Mouse (Mus musculus) intestine, embryonic 15.5 days (tissue): ENCODE measurements around the gene Limd2. TPM values are rescaled to one million over a fixed set of nuclear protein-coding genes. Genes with fewer than 3 reads are reported as not detected.
"Not testable (repeated sequence)": the region's sequence is repeated elsewhere in the genome, so short reads cannot be mapped to it uniquely, and the experiment has no call there.

Experiments
- ATAC-seq: fragments of 200-750 bp; cut with Nextera tagmentation; 2 replicates; pipeline ENCODE4 v1.8.0; 2017; ENCODE audit warnings: moderate TSS enrichment, moderate library complexity
- H3K27ac ChIP-seq: fragments of 300-500 bp; sonication (generic); 2 replicates; pipeline ENCODE4 v1.5.1; 2015; ENCODE audit warnings: mild to moderate bottlenecking, inconsistent platforms
- H3K27me3 ChIP-seq: fragments of 300-500 bp; sonication (generic); replicated peaks from 2 replicates; pipeline ENCODE4 v1.6.1; 2015; ENCODE audit warnings: inconsistent platforms
- H3K36me3 ChIP-seq: fragments of 300-500 bp; sonication (generic); 2 replicates; pipeline ENCODE4 v1.6.1; 2015; ENCODE audit warnings: inconsistent platforms
- H3K4me1 ChIP-seq: fragments of 300-500 bp; sonication (generic); replicated peaks from 2 replicates; pipeline ENCODE4 v1.6.1; 2015; ENCODE audit warnings: inconsistent platforms
- H3K4me2 ChIP-seq: fragments of 300-500 bp; sonication (generic); replicated peaks from 2 replicates; pipeline ENCODE4 v1.6.1; 2015; ENCODE audit warnings: mild to moderate bottlenecking, inconsistent platforms
- H3K4me3 ChIP-seq: fragments of 300-500 bp; sonication (generic); replicated peaks from 2 replicates; pipeline ENCODE4 v1.5.1; 2015; ENCODE audit warnings: inconsistent platforms
- H3K9ac ChIP-seq: fragments of 300-500 bp; sonication (generic); 2 replicates; pipeline ENCODE4 v1.6.1; 2015; ENCODE audit warnings: inconsistent platforms
- H3K9me3 ChIP-seq: fragments of 300-500 bp; sonication (generic); 2 replicates; pipeline ENCODE4 v1.6.1; 2016; ENCODE audit warnings: inconsistent platforms
- WGBS: fragments of 180-500 bp; shearing (Covaris S2); methylation state at CpG from one replicate; pipeline ENCODE4 v1.1.7; 2015; 5-methylcytosine and 5-hydroxymethylcytosine counted together
- polyA plus RNA-seq: library from polyadenylated mRNA; unstranded; fragments of >200 nt; fragmentation: Nextera tagmentation; extraction: Ambion mirVana; gene quantifications from 2 replicates; pipeline ENCODE4 v1.2.1, GENCODE M21; 2015

The Limd2 gene
- polyA plus RNA-seq, 1 experiment from 2014 or later, result 108 TPM

DNA sequence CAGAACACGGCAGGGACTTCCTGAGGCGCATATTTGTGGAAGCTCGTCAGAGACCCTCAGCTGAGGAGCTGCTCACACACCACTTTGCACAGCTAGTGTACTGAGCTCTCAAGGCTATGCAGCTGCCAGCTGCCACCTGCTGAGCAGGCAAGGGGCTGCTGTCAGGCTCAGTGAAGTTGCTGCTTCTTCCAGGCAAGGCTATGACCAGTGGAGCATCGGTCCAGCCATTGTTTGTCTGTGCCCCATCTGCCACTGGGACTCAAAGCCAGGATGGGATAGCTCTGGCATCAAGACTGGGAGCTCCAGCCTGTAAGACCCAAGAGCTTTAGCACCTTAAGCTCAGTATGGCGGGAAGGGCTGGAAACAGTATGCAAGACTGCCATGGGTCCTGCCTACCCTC, 6.6 kb downstream of the Limd2 start:
- Histone ChIP-seq H3K4me3 (no peak overlapping the region), H3K36me3 (peaks cover 48% of the 10 kb centered on the region), H3K4me2 (no peak overlapping the region), H3K27me3 (no peaks in the 10 kb centered on the region), H3K27ac (no peak overlapping the region), H3K9me3 (no peaks in the 10 kb centered on the region), H3K9ac (no peak overlapping the region), H3K4me1 (peaks cover 17% of the 10 kb centered on the region)
- WGBS, result 78% methylated on average over 5 of the region's 5 CpGs
- ATAC-seq, result no peak

DNA sequence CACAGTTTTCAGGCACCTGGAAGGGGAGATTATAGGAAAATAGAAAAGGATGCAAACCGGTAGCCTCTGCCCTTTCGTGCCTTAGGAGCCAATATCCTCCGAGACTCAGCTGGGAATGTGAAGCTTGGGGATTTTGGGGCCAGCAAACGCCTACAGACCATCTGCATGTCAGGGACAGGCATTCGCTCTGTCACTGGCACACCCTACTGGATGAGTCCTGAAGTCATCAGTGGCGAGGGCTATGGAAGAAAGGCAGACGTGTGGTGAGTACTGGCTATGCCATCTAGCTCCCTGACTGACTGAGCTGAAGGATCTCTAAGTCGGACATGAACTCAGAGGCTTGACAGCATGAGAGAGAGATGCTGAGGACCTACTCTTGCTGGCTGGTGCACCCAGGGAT, 8.5 kb downstream of the Limd2 start:
- peaks cover 52% of the 10 kb centered on the region for H3K36me3 ChIP-seq
- 0 out of 2 replicates have a peak, but pooled peaks cover 4% of the 10 kb centered on the region for H3K4me1 ChIP-seq
- H3K9ac ChIP-seq, result no peak overlapping the region
- WGBS, result 84% methylated on average over 8 of the region's 8 CpGs
- no peak for ATAC-seq
- H3K27ac ChIP-seq, result no peak overlapping the region
- H3K4me2 ChIP-seq, result no peak overlapping the region
- H3K9me3 ChIP-seq, result no peaks in the 10 kb centered on the region
- no peaks in the 10 kb centered on the region for H3K27me3 ChIP-seq
- no peak overlapping the region for H3K4me3 ChIP-seq

DNA sequence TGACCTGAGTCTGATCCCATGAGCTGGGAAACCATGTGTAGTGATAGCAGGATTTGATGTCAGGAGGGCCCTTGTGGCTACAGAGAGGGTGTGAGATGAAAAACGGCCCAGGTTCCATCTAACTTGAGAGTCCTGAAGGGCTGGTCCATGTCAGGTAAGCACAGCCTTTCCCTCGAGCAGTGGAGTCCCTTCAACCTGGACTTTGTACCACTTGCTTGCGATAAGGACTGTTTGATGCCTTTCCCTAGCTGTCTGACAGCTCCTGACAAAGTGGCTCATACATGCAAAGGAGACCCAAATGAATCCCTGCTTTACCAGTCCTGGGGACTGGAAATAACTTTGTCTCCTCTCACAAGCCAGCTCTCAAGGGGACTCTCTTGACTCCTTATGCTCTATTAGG, 9.4 kb downstream of the Limd2 start:
- peak; percentile 67; the same call in 1 of the 2 replicates for ATAC-seq
- no peak overlapping the region for H3K27ac ChIP-seq
- H3K36me3 ChIP-seq, result peaks cover 47% of the 10 kb centered on the region
- no peaks in the 10 kb centered on the region for H3K4me1 ChIP-seq
- H3K27me3 ChIP-seq, result no peaks in the 10 kb centered on the region
- WGBS, result 77% methylated on average over 3 of the region's 3 CpGs
- H3K4me3 ChIP-seq, result no peak overlapping the region
- H3K9me3 ChIP-seq, result no peaks in the 10 kb centered on the region
- H3K9ac ChIP-seq, result no peak overlapping the region
- no peak overlapping the region for H3K4me2 ChIP-seq

DNA sequence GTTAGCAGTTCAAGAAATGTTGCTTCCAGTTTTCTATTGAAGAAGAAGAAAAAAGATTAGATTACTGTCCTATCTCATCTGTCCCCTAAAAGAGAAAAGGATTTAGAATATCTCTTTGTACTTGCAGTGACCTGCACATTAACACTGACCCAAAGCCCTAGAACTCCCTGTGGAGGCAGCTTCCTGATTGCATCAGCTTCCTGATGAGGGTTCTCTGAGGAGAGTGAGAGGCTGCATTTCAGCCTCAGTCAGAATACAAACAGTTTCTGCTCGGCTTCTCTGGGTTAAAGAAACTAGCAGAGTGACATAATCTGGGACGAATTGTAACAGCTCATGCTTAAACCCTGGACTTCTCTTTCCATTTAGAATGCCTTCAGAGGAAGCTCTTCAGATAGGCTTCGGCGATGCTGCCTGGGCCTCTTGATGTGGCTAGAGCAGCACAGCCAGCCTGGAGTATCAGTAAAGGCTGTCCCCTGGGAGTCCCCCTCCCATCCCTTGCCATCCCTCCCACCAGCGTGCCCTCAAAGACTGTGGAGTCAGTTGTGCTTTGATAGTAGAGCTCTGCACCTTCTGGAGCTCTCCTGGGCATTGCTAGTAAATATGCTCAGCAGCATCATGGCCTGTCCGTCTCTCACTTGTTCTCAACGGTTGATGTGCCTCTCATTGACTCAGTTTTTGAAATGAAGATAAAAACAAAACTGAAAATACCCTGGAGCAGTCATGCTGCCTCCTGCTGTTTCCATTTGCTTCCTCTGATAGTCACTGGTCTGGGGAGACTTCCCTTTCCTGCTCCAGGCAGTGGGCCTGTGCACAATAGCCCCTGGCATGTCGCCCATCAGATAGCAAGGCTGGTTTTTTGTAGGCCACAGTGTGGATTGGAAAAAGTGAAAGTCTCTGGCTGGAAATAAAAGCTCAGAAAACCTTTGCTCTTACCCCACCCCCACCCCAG, 25.8 kb downstream of the Limd2 start:
- peak overlapping the region; percentile 71 for H3K27ac ChIP-seq
- ATAC-seq, result peak; percentile 58; the same call in 1 of the 2 replicates
- no peaks in the 10 kb centered on the region for H3K4me1 ChIP-seq
- H3K27me3 ChIP-seq, result no peaks in the 10 kb centered on the region
- 54% methylated on average over 8 of the region's 8 CpGs for WGBS
- H3K4me2 ChIP-seq, result peak overlapping the region; percentile 25; the same call in 1 of the 2 replicates
- no peak overlapping the region for H3K4me3 ChIP-seq
- no peaks in the 10 kb centered on the region for H3K9me3 ChIP-seq
- 0 out of 2 replicates have a peak, but pooled peaks cover 4% of the 10 kb centered on the region for H3K36me3 ChIP-seq
- H3K9ac ChIP-seq, result no peak overlapping the region

DNA sequence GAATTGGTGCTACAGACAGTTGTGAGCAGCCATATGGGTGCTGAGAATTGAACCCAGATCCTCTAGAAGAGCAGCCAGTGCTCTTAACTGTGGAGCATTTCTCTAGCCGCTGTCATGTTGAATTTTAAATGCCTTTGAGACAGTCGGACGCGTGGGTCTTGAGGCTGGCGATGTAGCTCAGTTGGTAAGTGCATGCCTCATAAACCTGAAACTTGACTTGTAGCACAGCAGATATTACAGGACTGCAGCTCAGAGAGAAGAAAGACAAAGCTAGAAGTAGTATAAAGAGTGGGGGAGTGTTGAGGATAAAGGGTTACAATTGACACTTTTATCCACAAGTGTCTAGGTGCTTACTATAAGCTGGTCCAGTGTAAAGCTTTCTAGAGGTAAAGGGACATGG, 28.1 kb downstream of the Limd2 start:
- Histone ChIP-seq H3K36me3 (peaks cover 8% of the 10 kb centered on the region; the same call in 1 of the 2 replicates), H3K9me3 (no peaks in the 10 kb centered on the region), H3K4me3 (no peak overlapping the region), H3K27ac (no peak overlapping the region), H3K27me3 (no peaks in the 10 kb centered on the region), H3K4me1 (no peaks in the 10 kb centered on the region), H3K4me2 (no peak overlapping the region), H3K9ac (no peak overlapping the region)
- 90% methylated on average over 5 of the region's 5 CpGs for WGBS
- ATAC-seq, result no peak

GRCm38 (mm10) chr11:106129477-106129876, 31.2 kb downstream of the Limd2 start:
- H3K4me2 ChIP-seq, result no peak overlapping the region
- H3K9ac ChIP-seq, result no peak overlapping the region
- no peaks in the 10 kb centered on the region for H3K27me3 ChIP-seq
- H3K4me1 ChIP-seq, result no peaks in the 10 kb centered on the region
- no peak overlapping the region for H3K27ac ChIP-seq
- H3K36me3 ChIP-seq, result peaks cover 11% of the 10 kb centered on the region; the same call in 1 of the 2 replicates
- 80% methylated on average over 1 of the region's 1 CpGs for WGBS
- no peak overlapping the region for H3K4me3 ChIP-seq
- ATAC-seq, result no peak
- H3K9me3 ChIP-seq, result no peaks in the 10 kb centered on the region

DNA sequence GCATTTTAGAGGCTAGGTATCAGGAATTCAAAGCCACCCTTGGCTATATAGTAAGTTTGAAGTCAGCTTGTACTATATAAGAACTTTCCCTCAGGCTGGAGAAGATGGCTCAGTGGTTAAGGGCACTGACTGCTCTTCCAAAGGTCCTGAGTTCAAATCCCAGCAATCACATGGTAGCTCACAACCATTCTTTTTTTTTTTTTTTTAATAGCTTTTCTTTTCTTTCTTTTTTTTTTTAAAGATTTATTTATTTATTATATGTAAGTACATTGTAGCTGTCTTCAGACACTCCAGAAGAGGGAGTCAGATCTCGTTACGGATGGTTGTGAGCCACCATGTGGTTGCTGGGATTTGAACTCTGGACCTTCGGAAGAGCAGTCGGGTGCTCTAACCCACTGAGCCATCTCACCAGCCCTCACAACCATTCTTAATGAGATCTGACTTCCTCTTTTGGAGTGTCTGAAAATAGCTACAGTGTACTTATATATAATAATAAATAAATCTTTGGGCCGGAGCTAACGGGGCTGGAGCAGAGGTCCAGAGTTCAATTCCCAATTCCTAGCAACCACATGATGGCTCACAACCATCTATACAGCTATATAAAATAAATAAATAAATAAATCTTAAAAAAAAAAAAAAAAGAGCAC, 33.8 kb downstream of the Limd2 start:
- not testable (repeated sequence) for H3K27ac ChIP-seq, H3K27me3 ChIP-seq, H3K9me3 ChIP-seq, H3K4me1 ChIP-seq, ATAC-seq, H3K4me2 ChIP-seq, H3K4me3 ChIP-seq, H3K9ac ChIP-seq
- H3K36me3 ChIP-seq, result peaks cover 11% of the 10 kb centered on the region; the same call in 1 of the 2 replicates
- WGBS, result 91% methylated on average over 6 of the region's 6 CpGs

GRCm38 (mm10) chr11:106125827-106126226, 34.8 kb downstream of the Limd2 start:
- no peak overlapping the region for H3K27ac ChIP-seq
- no peak overlapping the region for H3K4me3 ChIP-seq
- H3K36me3 ChIP-seq, result peaks cover 11% of the 10 kb centered on the region; the same call in 1 of the 2 replicates
- H3K9me3 ChIP-seq, result no peaks in the 10 kb centered on the region
- no peak overlapping the region for H3K9ac ChIP-seq
- no peaks in the 10 kb centered on the region for H3K27me3 ChIP-seq
- 73% methylated on average over 1 of the region's 1 CpGs for WGBS
- H3K4me2 ChIP-seq, result no peak overlapping the region
- ATAC-seq, result no peak
- no peaks in the 10 kb centered on the region for H3K4me1 ChIP-seq

GRCm38 (mm10) chr11:106124784-106125183, 35.9 kb downstream of the Limd2 start:
- no peak overlapping the region for H3K4me3 ChIP-seq
- peaks cover 7% of the 10 kb centered on the region for H3K36me3 ChIP-seq
- no peak for ATAC-seq
- no peak overlapping the region for H3K27ac ChIP-seq
- H3K27me3 ChIP-seq, result no peaks in the 10 kb centered on the region
- no peaks in the 10 kb centered on the region for H3K4me1 ChIP-seq
- H3K4me2 ChIP-seq, result no peak overlapping the region
- H3K9me3 ChIP-seq, result no peaks in the 10 kb centered on the region
- 78% methylated on average over 4 of the region's 4 CpGs for WGBS
- H3K9ac ChIP-seq, result no peak overlapping the region

DNA sequence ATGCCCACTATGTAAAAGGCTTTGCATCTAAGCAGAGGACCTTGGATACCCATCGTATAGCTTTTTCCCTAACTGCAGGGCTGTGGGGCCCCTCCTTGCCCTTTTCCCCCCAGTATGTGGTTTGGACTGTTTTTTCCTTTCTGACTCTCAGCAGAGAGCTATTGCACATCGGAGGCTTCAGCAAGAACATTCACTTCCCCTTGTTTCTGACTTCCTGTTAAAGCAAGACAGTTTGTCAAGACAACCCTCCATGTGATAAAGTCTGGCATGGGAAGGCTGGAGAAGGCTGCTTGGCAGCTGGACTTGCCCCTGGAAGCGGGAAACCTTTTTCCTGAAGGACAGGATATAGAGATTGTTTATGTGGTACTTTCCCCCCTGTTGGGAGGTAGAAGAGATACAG, 37.9 kb downstream of the Limd2 start:
- H3K27ac ChIP-seq, result no peak overlapping the region
- no peak for ATAC-seq
- no peak overlapping the region for H3K4me2 ChIP-seq
- H3K36me3 ChIP-seq, result peaks cover 6% of the 10 kb centered on the region; the same call in 1 of the 2 replicates
- no peaks in the 10 kb centered on the region for H3K4me1 ChIP-seq
- H3K9me3 ChIP-seq, result no peaks in the 10 kb centered on the region
- H3K4me3 ChIP-seq, result no peak overlapping the region
- no peaks in the 10 kb centered on the region for H3K27me3 ChIP-seq
- 64% methylated on average over 3 of the region's 3 CpGs for WGBS
- H3K9ac ChIP-seq, result no peak overlapping the region

- H3K9ac ChIP-seq, result no peak overlapping the region
- no peaks in the 10 kb centered on the region for H3K27me3 ChIP-seq
- no peaks in the 10 kb centered on the region for H3K9me3 ChIP-seq
- ATAC-seq, result no peak
- H3K27ac ChIP-seq, result no peak overlapping the region
- H3K36me3 ChIP-seq, result peaks cover 6% of the 10 kb centered on the region; the same call in 1 of the 2 replicates
- no peak overlapping the region for H3K4me3 ChIP-seq
- no peaks in the 10 kb centered on the region for H3K4me1 ChIP-seq
- no peak overlapping the region for H3K4me2 ChIP-seq
- WGBS, result 96% methylated on average over 5 of the region's 5 CpGs
Observed at GRCm38 (mm10) chr11:106122221-106122620, 38.4 kb downstream of the Limd2 start.

DNA sequence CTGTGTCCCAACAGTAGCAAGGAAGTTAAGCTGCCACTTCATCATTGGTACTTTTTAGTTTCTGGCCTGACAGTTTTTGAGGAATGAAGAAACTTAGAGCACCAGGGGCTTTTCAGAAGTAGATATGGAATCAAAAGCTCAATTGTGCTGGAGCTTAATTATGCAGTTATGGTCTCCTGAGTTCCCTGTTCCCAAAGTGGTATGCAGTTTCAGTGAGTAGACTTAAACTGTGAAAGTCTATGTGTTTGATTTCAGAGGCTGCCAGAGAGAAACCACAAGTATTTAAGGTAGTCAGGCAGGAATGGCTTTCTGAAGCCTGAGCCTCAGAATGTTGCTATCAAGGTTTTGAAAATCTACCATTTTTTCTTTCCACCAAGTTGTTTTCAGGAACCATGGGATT, 49.0 kb downstream of the Limd2 start:
- Histone ChIP-seq H3K4me3 (no peak overlapping the region), H3K9ac (no peak overlapping the region), H3K27me3 (no peaks in the 10 kb centered on the region), H3K27ac (no peak overlapping the region), H3K4me1 (no peaks in the 10 kb centered on the region), H3K36me3 (peaks cover 2% of the 10 kb centered on the region; the same call in 1 of the 2 replicates), H3K4me2 (no peak overlapping the region), H3K9me3 (no peaks in the 10 kb centered on the region)
- no peak for ATAC-seq
